Mouse (Mus musculus) E14TG2a.4 (cell line): ENCODE results near the gene Klhl9.

ENCODE experiments used
- CTCF ChIP-seq: conservative IDR thresholded peaks from 2 replicates; pipeline ENCODE4 v1.5.1; 2014; ENCODE audit warnings: low read length
- NANOG ChIP-seq: IDR thresholded peaks from 2 replicates; pipeline ENCODE4 v1.6.1; 2014; ENCODE audit warnings: borderline replicate concordance, low read length, mixed read lengths
- POU5F1 ChIP-seq: IDR thresholded peaks from 2 replicates; pipeline ENCODE4 v1.6.1; 2014; ENCODE audit warnings: low read length, borderline replicate concordance

DNA sequence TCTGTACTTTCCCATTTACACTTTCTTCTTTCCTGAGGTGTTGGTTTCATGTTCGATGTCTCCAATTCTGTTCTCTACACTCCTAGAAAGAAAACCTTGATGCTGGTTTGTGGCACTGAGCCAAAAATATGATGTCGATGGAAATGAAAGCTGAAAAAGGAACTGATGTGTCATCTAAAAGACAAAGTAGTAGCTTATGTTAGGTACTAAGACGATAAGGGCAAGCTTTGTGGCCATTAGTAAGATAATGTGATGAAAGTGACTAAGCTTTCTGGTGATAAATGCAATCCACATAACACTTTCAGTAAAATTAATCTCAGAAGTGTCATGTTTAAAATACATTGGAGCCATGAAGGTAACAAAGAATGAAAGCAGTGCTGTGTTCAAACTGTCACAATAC, 40.9 kb downstream of the Klhl9 start:
- TF ChIP-seq CTCF = no peak
- TF ChIP-seq POU5F1 = no peak
- no peak for TF ChIP-seq NANOG
